Mouse (Mus musculus): ENCODE results near the gene Hist1h3d.
"Not testable (repeated sequence)": the region's sequence is repeated elsewhere in the genome, so short reads cannot be mapped to it uniquely, and the experiment has no call there.

Hist1h3d gene

GRCm38 (mm10) chr13:23570261-23571021 is 5.1 kb upstream of the Hist1h3d start:
- not testable (repeated sequence) for DNase-seq

- DNase-seq, result peak; percentile 98
These were observed 4.5 kb upstream of the Hist1h3d start, which contains the start of the genes Hist1h2ae and Hist1h2bg for GRCm38 (mm10) chr13:23571022-23571503. Hist1h2ae (minus strand) TSS chr13:23571220. Hist1h2bg (plus strand) TSS chr13:23571396.

- DNase-seq, result not testable (repeated sequence)
These were observed 3.9 kb upstream of the Hist1h3d start for GRCm38 (mm10) chr13:23571504-23572217.

- no peak for DNase-seq
These were observed 3.1 kb upstream of the Hist1h3d start for GRCm38 (mm10) chr13:23572218-23573033.

- DNase-seq, result peak; percentile 88
These were observed 2.3 kb upstream of the Hist1h3d start for GRCm38 (mm10) chr13:23573034-23573897.

GRCm38 (mm10) chr13:23573898-23574524 is 1.6 kb upstream of the Hist1h3d start, which contains the start of the genes Hist1h2bf and Hist1h2ad:
Hist1h2bf (minus strand) TSS chr13:23574196.
Hist1h2ad (plus strand) TSS chr13:23574381.
- DNase-seq, result peak; percentile 99

- DNase-seq, result peak; percentile 50
These were observed 905 bp upstream of the Hist1h3d start for GRCm38 (mm10) chr13:23574546-23575170.

GRCm38 (mm10) chr13:23575864-23576313 is 326 bp downstream of the Hist1h3d start:
- DNase-seq, result peak; percentile 90

GRCm38 (mm10) chr13:23576351-23576881 is 853 bp downstream of the Hist1h3d start:
- peak; percentile 60 for DNase-seq

GRCm38 (mm10) chr13:23576906-23577639 is 1.5 kb downstream of the Hist1h3d start:
- DNase-seq, result peak; percentile 62

GRCm38 (mm10) chr13:23577835-23578234 is 2.3 kb downstream of the Hist1h3d start:
- no peak for DNase-seq

- peak; percentile 100 for DNase-seq
These were observed 6.0 kb downstream of the Hist1h3d start, which contains the start of gene Hist1h4d for GRCm38 (mm10) chr13:23581408-23582218. Hist1h4d (plus strand) TSS chr13:23581598.

GRCm38 (mm10) chr13:23582219-23583056 is 6.9 kb downstream of the Hist1h3d start:
- peak; percentile 76 for DNase-seq

- DNase-seq, result peak; percentile 80
These were observed 8.0 kb downstream of the Hist1h3d start for GRCm38 (mm10) chr13:23583387-23584068.

GRCm38 (mm10) chr13:23584331-23584730 is 8.8 kb downstream of the Hist1h3d start:
- DNase-seq, result no peak

- DNase-seq, result peak; percentile 98
These were observed 9.5 kb downstream of the Hist1h3d start for GRCm38 (mm10) chr13:23585029-23585441.
